Mouse (Mus musculus): ENCODE data around the gene Gpn2. TPM values are rescaled to one million over a fixed set of nuclear protein-coding genes. Genes with fewer than 3 reads are reported as not detected.
A peak's percentile ranks its signal among the peaks of the same experiment; 100 is the strongest.

Gpn2 gene
- polyA plus RNA-seq, 1 experiment from 2014 or later = 24.9 TPM

GRCm38 (mm10) chr4:133633332-133634042, 49.3 kb downstream of the Gpn2 start:
- Histone ChIP-seq H3K36me3 (no peaks in the 10 kb centered on the region), H3K27me3 (no peaks in the 10 kb centered on the region), H3K4me3 (replicated peaks) (peak overlapping the region; percentile 77), H3K4me2 (replicated peaks) (peak overlapping the region; percentile 75), H3K9ac (peak overlapping the region; percentile 96), H3K4me1 (peaks cover 25% of the 10 kb centered on the region), H3K9me3 (replicated peaks) (no peaks in the 10 kb centered on the region), H3K27ac (replicated peaks) (peak overlapping the region; percentile 76)
- peak; percentile 86 for ATAC-seq (ENCODE audit: insufficient number of reproducible peaks, low FRiP score, low TSS enrichment, low read depth)
- WGBS = 7% methylated on average over 42 of the region's 47 CpGs

DNA sequence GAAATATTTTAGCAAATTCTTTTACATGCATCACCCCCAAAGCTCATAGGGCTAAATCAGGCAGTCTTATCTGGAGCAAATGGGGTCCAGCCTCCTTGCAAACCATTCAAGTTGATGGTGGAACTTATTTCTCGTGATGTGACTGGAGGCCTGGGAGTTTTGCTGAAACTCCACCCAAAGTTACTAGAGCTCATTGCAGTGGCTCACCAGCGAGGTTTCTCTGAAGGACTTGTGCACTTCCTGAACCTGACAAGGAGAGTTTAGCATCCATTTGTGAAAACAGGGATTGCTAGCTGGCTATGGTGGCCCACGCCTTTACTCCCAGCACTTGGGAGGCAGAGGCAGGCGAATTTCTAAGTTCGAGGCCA, 49.9 kb downstream of the Gpn2 start:
- H3K4me2 ChIP-seq (replicated peaks) = no peak overlapping the region
- no peaks in the 10 kb centered on the region for H3K9me3 ChIP-seq (replicated peaks)
- no peaks in the 10 kb centered on the region for H3K36me3 ChIP-seq
- peaks cover 25% of the 10 kb centered on the region for H3K4me1 ChIP-seq
- H3K4me3 ChIP-seq (replicated peaks) = no peak overlapping the region
- no peak for ATAC-seq (ENCODE audit: insufficient number of reproducible peaks, low FRiP score, low TSS enrichment, low read depth)
- no peaks in the 10 kb centered on the region for H3K27me3 ChIP-seq
- H3K27ac ChIP-seq (replicated peaks) = no peak overlapping the region
- WGBS = 74% methylated on average over 5 of the region's 5 CpGs
- H3K9ac ChIP-seq = no peak overlapping the region

Small RNA genes lying within 50 kb of the gene (microRNA-seq; reads per million reads assigned to microRNA genes)
- not detected for gene Gm23158 (ENCODE audit: borderline number of aligned reads)

Other genes with a start within 250 kb of the Gpn2 start
- 17.0 and 17.2 TPM in 2 replicates for gene Wdtc1, start 230.9 kb upstream of the Gpn2 start, polyA plus RNA-seq (2015; fragmentation: Nextera tagmentation; extraction: Ambion mirVana)
- 11.0 and 11.2 TPM in 2 replicates for gene Slc9a1, start 214.7 kb upstream of the Gpn2 start, polyA plus RNA-seq (2015; fragmentation: Nextera tagmentation; extraction: Ambion mirVana)
- gene Tent5b, start 104.2 kb upstream of the Gpn2 start, polyA plus RNA-seq (2015; fragmentation: Nextera tagmentation; extraction: Ambion mirVana) = 9.7 and 11.2 TPM in 2 replicates
- 8.0 and 9.1 TPM in 2 replicates for gene Trnp1, start 85.8 kb upstream of the Gpn2 start, polyA plus RNA-seq (2015; fragmentation: Nextera tagmentation; extraction: Ambion mirVana)
- gene Kdf1, start 65.4 kb upstream of the Gpn2 start, polyA plus RNA-seq (2015; fragmentation: Nextera tagmentation; extraction: Ambion mirVana) = 25.4 and 30.2 TPM in 2 replicates
- gene Nudc, start 38.4 kb upstream of the Gpn2 start, polyA plus RNA-seq (2015; fragmentation: Nextera tagmentation; extraction: Ambion mirVana) = 314 and 355 TPM in 2 replicates
- 0.15 TPM in 1 of 2 replicates, not detected in the other for gene Nr0b2, start 31.0 kb upstream of the Gpn2 start, polyA plus RNA-seq (2015; fragmentation: Nextera tagmentation; extraction: Ambion mirVana)
- 7.1 and 7.7 TPM in 2 replicates for gene Gpatch3, start 9.6 kb upstream of the Gpn2 start, polyA plus RNA-seq (2015; fragmentation: Nextera tagmentation; extraction: Ambion mirVana)
- gene Sfn, start 17.8 kb downstream of the Gpn2 start, polyA plus RNA-seq (2015; fragmentation: Nextera tagmentation; extraction: Ambion mirVana) = 347 and 362 TPM in 2 replicates
- gene Zdhhc18, start 65.8 kb downstream of the Gpn2 start, polyA plus RNA-seq (2015; fragmentation: Nextera tagmentation; extraction: Ambion mirVana) = 4.6 and 5.4 TPM in 2 replicates
- gene Pigv, start 88.3 kb downstream of the Gpn2 start, polyA plus RNA-seq (2015; fragmentation: Nextera tagmentation; extraction: Ambion mirVana) = 16.2 and 17.6 TPM in 2 replicates
- gene Arid1a, start 172.4 kb downstream of the Gpn2 start, polyA plus RNA-seq (2015; fragmentation: Nextera tagmentation; extraction: Ambion mirVana) = 26.8 and 29.2 TPM in 2 replicates